Mouse (Mus musculus) liver, adult 10 weeks (tissue): ENCODE measurements around the gene C1qtnf12. TPM values are rescaled to one million over a fixed set of nuclear protein-coding genes. Genes with fewer than 3 reads are reported as not detected.

ENCODE experiments used
- polyA plus RNA-seq: library from polyadenylated mRNA; stranded (reverse); fragments of 350-450 nt; fragmentation: Illumina TruSeq; extraction: RNeasy Lipid Tissue Mini Kit (QIAGEN cat#74804); gene quantifications from one replicate; pipeline ENCODE4 v1.2.3, GENCODE M21; 2014; ENCODE audit warnings: low read depth, low replicate concordance

Gene C1qtnf12
- polyA plus RNA-seq: not detected

DNA sequence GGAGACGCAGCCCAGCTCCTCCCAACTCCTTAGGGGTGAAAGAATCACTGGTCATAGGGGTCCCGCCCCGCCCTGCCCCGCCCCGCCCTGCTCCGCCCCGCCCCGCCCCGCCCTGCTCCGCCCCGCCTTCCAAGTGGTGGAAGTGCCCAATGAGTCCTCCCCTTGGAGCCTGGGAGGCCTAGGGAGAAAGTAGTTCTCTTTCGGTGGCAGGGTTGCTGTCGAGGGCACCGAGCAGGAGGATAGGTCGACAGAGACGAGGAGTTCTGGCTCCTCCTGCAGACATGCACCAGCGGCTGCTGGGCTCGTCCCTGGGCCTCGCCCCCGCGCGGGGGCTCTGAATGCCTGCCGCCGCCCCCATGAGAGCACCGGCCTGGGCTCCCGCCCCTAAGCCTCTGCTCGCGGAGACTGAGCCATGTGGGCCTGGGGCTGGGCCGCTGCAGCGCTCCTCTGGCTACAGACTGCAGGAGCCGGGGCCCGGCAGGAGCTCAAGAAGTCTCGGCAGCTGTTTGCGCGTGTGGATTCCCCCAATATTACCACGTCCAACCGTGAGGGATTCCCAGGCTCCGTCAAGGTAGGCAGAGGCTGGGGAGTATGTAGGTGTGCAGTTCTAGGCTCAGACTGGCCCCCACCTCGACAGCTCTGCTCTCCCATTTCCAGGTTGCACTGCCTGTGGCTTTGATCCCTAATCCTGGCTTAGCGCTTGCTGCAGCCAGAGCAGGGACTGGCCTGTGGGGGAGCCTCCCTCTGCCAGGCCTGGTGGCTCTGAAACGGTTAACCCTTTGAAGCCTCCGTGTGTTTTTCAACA lies at the start of gene C1qtnf12:
Gene C1qtnf12 (plus strand): TSS at position 152 of the 805 bp plus-strand sequence.

DNA sequence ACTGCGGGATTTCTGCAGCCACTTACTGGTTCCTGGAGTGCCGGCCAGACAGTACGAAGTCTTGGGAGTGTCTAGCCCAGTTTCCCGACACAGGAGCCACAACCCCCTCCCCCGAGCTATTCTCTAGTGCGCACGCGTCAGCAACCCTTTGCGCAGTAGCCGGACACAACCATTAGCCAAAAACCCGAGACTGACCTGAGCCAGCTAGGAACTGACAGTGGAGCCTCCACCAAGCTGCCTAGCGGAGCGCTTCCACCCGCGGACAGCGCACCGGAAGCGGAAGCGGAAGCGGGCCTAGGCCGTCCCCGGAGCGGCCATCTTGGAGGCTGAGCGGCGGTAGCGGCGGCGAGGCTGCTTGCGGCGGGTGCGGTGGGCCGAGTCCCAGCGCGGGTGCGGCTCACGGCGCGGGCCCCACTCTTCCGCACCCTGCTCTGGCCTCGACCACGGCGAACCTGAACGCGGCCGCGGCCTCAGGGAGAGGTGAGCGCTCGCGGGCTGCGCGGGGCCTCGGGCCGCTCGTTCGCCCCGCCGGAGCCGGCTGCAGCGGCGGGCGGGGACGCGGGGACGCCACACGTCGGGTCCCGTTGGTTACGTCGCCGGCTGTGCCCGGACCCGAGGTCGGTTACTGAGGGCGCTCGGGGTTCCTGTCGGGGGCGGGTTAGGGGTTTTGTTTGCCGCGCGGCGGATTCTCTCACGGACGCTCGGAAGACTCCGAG lies 18.4 kb upstream of the C1qtnf12 start, which contains the start of gene Ube2j2:
Gene Ube2j2 (plus strand): TSS at position 298 of the 716 bp plus-strand sequence.

DNA sequence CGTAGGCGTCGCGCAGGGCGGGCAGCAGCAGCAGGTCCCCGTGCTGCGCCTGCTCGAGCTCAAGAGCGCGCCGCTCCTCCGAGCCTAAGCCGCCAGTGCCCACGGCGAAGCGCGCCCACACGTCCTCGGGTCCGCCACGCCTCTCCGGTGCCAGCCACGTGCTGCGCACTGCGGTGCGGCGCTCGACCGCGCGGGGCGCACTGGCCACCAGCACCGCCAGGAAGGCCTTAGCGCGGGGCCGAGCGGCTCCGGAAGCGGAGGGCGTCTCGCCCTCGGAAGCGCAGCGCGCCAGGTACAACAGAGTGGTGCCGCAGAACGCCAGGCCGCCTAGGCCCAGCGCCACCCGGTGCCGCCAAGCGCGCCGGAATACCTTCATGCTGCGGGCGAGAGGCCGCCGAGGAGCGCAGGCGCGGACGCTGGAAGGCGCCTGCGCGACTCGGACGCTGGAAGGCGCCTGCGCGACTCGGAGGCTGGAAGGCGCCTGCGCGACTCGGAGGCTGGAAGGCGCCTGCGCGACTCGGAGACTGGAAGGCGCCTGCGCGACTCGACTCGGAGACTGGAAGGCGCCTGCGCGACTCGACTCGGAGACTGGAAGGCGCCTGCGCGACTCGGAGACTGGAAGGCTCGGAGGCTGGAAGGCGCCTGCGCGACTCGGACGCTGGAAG lies 30.3 kb downstream of the C1qtnf12 start, which contains the start of the genes B3galt6 and Sdf4:
Gene B3galt6 (minus strand): TSS at position 409 of the 665 bp plus-strand sequence.
Gene Sdf4 (plus strand): TSS at position 632 of the 665 bp plus-strand sequence.

GRCm38 (mm10) chr4:156013637-156014036 lies 51.5 kb downstream of the C1qtnf12 start, which contains the start of gene Tnfrsf4:
Gene Tnfrsf4, plus strand, starts transcription at chr4:156013843.

Other genes with a start within 250 kb of the C1qtnf12 start
- gene Tmem240, start 227.5 kb upstream of the C1qtnf12 start, polyA plus RNA-seq: not detected
- gene Atad3a, start 201.2 kb upstream of the C1qtnf12 start, polyA plus RNA-seq: 11.7 TPM
- gene Vwa1, start 187.6 kb upstream of the C1qtnf12 start, polyA plus RNA-seq: 0.11 TPM
- gene Tmem88b, start 176.4 kb upstream of the C1qtnf12 start, polyA plus RNA-seq: 1.9 TPM
- not detected for gene Ankrd65, start 171.9 kb upstream of the C1qtnf12 start, polyA plus RNA-seq
- gene Mrpl20, start 159.4 kb upstream of the C1qtnf12 start, polyA plus RNA-seq: 46.8 TPM
- gene Ccnl2, start 149.8 kb upstream of the C1qtnf12 start, polyA plus RNA-seq: 60.9 TPM
- 7.5 TPM for gene Aurkaip1, start 131.0 kb upstream of the C1qtnf12 start, polyA plus RNA-seq
- 11.4 TPM for gene Mxra8, start 122.6 kb upstream of the C1qtnf12 start, polyA plus RNA-seq
- 3.9 TPM for gene Dvl1, start 114.9 kb upstream of the C1qtnf12 start, polyA plus RNA-seq
- not detected for gene Tas1r3, start 99.0 kb upstream of the C1qtnf12 start, polyA plus RNA-seq
- 5.9 TPM for gene Cptp, start 92.9 kb upstream of the C1qtnf12 start, polyA plus RNA-seq
- 2.7 TPM for gene Ints11, start 92.8 kb upstream of the C1qtnf12 start, polyA plus RNA-seq
- 2.5 TPM for gene Pusl1, start 70.5 kb upstream of the C1qtnf12 start, polyA plus RNA-seq
- gene Acap3, start 70.5 kb upstream of the C1qtnf12 start, polyA plus RNA-seq: 0.08 TPM
- gene Ube2j2, start 18.5 kb upstream of the C1qtnf12 start, polyA plus RNA-seq: 41.7 TPM
- gene B3galt6, start 30.3 kb downstream of the C1qtnf12 start, polyA plus RNA-seq: 1.3 TPM
- gene Sdf4, start 30.6 kb downstream of the C1qtnf12 start, polyA plus RNA-seq: 98.4 TPM
- gene Tnfrsf4, start 51.5 kb downstream of the C1qtnf12 start, polyA plus RNA-seq: not detected
- gene Tnfrsf18, start 63.8 kb downstream of the C1qtnf12 start, polyA plus RNA-seq: not detected
- gene Ttll10, start 97.1 kb downstream of the C1qtnf12 start, polyA plus RNA-seq: not detected
- gene 9430015G10Rik, start 147.7 kb downstream of the C1qtnf12 start, polyA plus RNA-seq: 1.2 TPM
- gene Rnf223, start 168.2 kb downstream of the C1qtnf12 start, polyA plus RNA-seq: not detected
- gene Agrn, start 235.2 kb downstream of the C1qtnf12 start, polyA plus RNA-seq: 6.9 TPM
- 1.6 TPM for gene Isg15, start 238.5 kb downstream of the C1qtnf12 start, polyA plus RNA-seq
- 1.0 TPM for gene AW011738, start 241.0 kb downstream of the C1qtnf12 start, polyA plus RNA-seq